Mouse (Mus musculus) granulocyte monocyte progenitor cell, adult 5-6 weeks (primary cell): ENCODE results near the gene Zmynd12. TPM values are rescaled to one million over a fixed set of nuclear protein-coding genes. Genes with fewer than 3 reads are reported as not detected.

Experiments
- ATAC-seq: replicated peaks from 2 replicates; pipeline ENCODE4 v1.8.0; 2016; ENCODE audit warnings: mild to moderate bottlenecking, moderate TSS enrichment, inconsistent platforms; ENCODE audit not compliant: poor library complexity, severe bottlenecking
- total RNA-seq, 2 experiments: library from RNA; stranded (forward) in 1 of 2; stranded (reverse) in 1 of 2; fragments of 200-712, 200-1000 nt in 1 of 2; fragments of >200 nt in 1 of 2; fragmentation: Nextera tagmentation in 1 of 2; gene quantifications; 2 replicates each; pipeline ENCODE4 v1.2.3; 2014 to 2017

The Zmynd12 gene
- total RNA-seq, 2 experiments from 2014 or later: not detected

DNA sequence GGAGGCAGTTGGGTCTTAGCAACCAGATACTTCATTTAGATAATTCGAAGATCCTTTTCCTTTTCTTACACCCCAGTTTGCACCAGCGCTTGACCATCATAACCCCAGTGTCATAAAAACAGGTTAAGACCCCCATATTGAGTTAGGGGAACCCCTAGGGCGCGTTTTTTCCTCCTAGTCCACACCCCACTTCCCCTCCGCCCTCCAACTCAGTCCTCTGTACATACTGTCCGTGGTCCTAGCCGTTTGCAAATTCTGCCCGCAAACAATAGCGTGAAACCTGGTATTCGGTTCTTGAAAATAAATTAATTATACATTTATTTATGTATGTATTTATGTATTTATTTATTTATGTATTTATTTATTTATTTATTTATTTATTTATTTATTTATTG is 70.3 kb downstream of the Zmynd12 start:
- no peak for ATAC-seq

GRCm38 (mm10) chr4:119498319-119498848 is 75.8 kb downstream of the Zmynd12 start:
- no peak for ATAC-seq

DNA sequence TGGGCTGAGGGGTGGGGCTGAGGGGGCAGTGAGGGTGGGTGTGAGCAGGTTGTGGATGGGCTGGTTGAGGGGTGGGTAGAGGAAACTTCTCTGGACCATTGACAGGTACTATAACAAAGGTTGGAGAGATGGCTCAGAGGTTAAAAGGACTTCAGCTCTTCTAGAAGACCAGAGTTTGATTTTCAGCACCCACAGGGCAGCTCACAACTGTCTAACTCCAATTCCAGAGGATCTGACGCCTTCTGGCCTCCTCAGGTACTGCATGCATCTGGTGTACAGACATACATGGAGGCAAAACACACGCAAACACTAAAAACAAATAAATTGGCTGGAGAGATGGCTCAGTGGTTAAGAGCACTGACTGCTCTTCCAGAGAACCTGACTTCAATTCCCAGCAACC is 89.0 kb downstream of the Zmynd12 start:
- no peak for ATAC-seq

DNA sequence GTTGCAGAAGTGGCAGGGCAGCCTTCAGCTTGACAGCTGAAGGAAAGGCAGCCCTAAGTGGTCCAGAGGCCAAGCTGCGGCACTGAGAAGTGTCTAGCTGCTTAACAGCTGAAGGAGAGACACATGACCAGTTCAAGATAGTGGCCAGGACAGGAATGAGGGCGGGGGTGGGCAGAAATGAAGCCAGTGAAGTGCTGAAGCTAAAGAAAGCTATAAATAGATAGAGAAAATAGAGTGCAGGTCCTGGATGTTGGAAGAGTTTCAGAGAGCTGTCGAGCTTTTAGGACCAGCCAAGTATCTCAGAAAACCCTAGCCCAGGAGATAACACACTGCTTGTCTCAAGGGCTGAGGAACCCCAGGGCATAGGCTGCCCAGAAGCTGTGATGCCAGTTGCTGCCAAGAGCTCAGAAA is 90.1 kb downstream of the Zmynd12 start:
- ATAC-seq: no peak

Other genes with a start within 250 kb of the Zmynd12 start
- gene Zfp691, start 248.6 kb upstream of the Zmynd12 start, total RNA-seq (2014; fragmentation: Nextera tagmentation): 1.3 and 2.4 TPM in 2 replicates
- gene Zfp691, start 248.6 kb upstream of the Zmynd12 start, total RNA-seq (2017): 2.4 and 4.5 TPM in 2 replicates
- gene Ermap, start 232.8 kb upstream of the Zmynd12 start, total RNA-seq (2014; fragmentation: Nextera tagmentation): 0.36 and 0.52 TPM in 2 replicates
- gene Ermap, start 232.8 kb upstream of the Zmynd12 start, total RNA-seq (2017): 0.26 and 2.4 TPM in 2 replicates
- gene Svbp, start 227.5 kb upstream of the Zmynd12 start, total RNA-seq (2014; fragmentation: Nextera tagmentation): 15.7 and 54.8 TPM in 2 replicates
- gene Svbp, start 227.5 kb upstream of the Zmynd12 start, total RNA-seq (2017): 23.4 and 125 TPM in 2 replicates
- gene Tmem269, start 204.6 kb upstream of the Zmynd12 start, total RNA-seq (2014; fragmentation: Nextera tagmentation): not detected in 2 replicates
- not detected in 2 replicates for gene Tmem269, start 204.6 kb upstream of the Zmynd12 start, total RNA-seq (2017)
- gene AU022252, start 190.1 kb upstream of the Zmynd12 start, total RNA-seq (2014; fragmentation: Nextera tagmentation): 5.3 and 11.2 TPM in 2 replicates
- 9.3 and 23.6 TPM in 2 replicates for gene AU022252, start 190.1 kb upstream of the Zmynd12 start, total RNA-seq (2017)
- gene P3h1, start 189.9 kb upstream of the Zmynd12 start, total RNA-seq (2014; fragmentation: Nextera tagmentation): 14.0 and 14.7 TPM in 2 replicates
- 14.7 and 15.9 TPM in 2 replicates for gene P3h1, start 189.9 kb upstream of the Zmynd12 start, total RNA-seq (2017)
- not detected in 2 replicates for gene Cldn19, start 167.4 kb upstream of the Zmynd12 start, total RNA-seq (2014; fragmentation: Nextera tagmentation)
- gene Cldn19, start 167.4 kb upstream of the Zmynd12 start, total RNA-seq (2017): not detected in 2 replicates
- gene Ybx1, start 128.2 kb upstream of the Zmynd12 start, total RNA-seq (2014; fragmentation: Nextera tagmentation): 1,162 and 1,300 TPM in 2 replicates
- gene Ybx1, start 128.2 kb upstream of the Zmynd12 start, total RNA-seq (2017): 1,625 and 1,634 TPM in 2 replicates
- gene Ppih, start 102.3 kb upstream of the Zmynd12 start, total RNA-seq (2014; fragmentation: Nextera tagmentation): 107 and 136 TPM in 2 replicates
- 163 and 172 TPM in 2 replicates for gene Ppih, start 102.3 kb upstream of the Zmynd12 start, total RNA-seq (2017)
- not detected in 2 replicates for gene Ccdc30, start 7.3 kb upstream of the Zmynd12 start, total RNA-seq (2014; fragmentation: Nextera tagmentation)
- gene Ccdc30, start 7.3 kb upstream of the Zmynd12 start, total RNA-seq (2017): not detected in 2 replicates
- 11.5 and 17.4 TPM in 2 replicates for gene Ppcs, start 394 bp upstream of the Zmynd12 start, total RNA-seq (2014; fragmentation: Nextera tagmentation)
- gene Ppcs, start 394 bp upstream of the Zmynd12 start, total RNA-seq (2017): 13.3 and 18.0 TPM in 2 replicates
- not detected in 2 replicates for gene Rimkla, start 69.8 kb downstream of the Zmynd12 start, total RNA-seq (2014; fragmentation: Nextera tagmentation)
- gene Rimkla, start 69.8 kb downstream of the Zmynd12 start, total RNA-seq (2017): 0.10 TPM in 1 of 2 replicates, not detected in the other
- gene Foxj3, start 114.2 kb downstream of the Zmynd12 start, total RNA-seq (2014; fragmentation: Nextera tagmentation): 23.0 and 25.6 TPM in 2 replicates
- gene Foxj3, start 114.2 kb downstream of the Zmynd12 start, total RNA-seq (2017): 16.0 and 21.6 TPM in 2 replicates
- gene Frg2f1, start 116.7 kb downstream of the Zmynd12 start, total RNA-seq (2014; fragmentation: Nextera tagmentation): 1.0 and 3.8 TPM in 2 replicates
- 0.13 and 1.3 TPM in 2 replicates for gene Frg2f1, start 116.7 kb downstream of the Zmynd12 start, total RNA-seq (2017)
- gene Guca2a, start 214.9 kb downstream of the Zmynd12 start, total RNA-seq (2014; fragmentation: Nextera tagmentation): not detected in 2 replicates
- not detected in 2 replicates for gene Guca2a, start 214.9 kb downstream of the Zmynd12 start, total RNA-seq (2017)
- gene Guca2b, start 236.1 kb downstream of the Zmynd12 start, total RNA-seq (2014; fragmentation: Nextera tagmentation): not detected in 2 replicates
- not detected in 2 replicates for gene Guca2b, start 236.1 kb downstream of the Zmynd12 start, total RNA-seq (2017)